Mouse (Mus musculus): ENCODE results near the gene Zmynd19. TPM values are rescaled to one million over a fixed set of nuclear protein-coding genes. Genes with fewer than 3 reads are reported as not detected.

Gene Zmynd19
- total and polyA plus RNA-seq, 3 experiments, result 83.5 to 114 TPM; not detected in 1

GRCm38 (mm10) chr2:25003946-25004786 lies 54.6 kb downstream of the Zmynd19 start:
- Histone ChIP-seq H3K9ac (ENCODE audit: control insufficient read depth, low read depth, low read length, poor library complexity, severe bottlenecking) (no peak overlapping the region), H3K79me2 (ENCODE audit: control insufficient read depth, insufficient read depth, low read length, poor library complexity) (no peaks in the 10 kb centered on the region), H3K36me3 (ENCODE audit: control insufficient read depth in 1 of 2, insufficient read depth in 2 of 2, low read length in 2 of 2) (no peaks in the 10 kb centered on the region), H3K4me3 (ENCODE audit: control insufficient read depth in 1 of 2, insufficient read depth in 1 of 2, low read depth in 2 of 2, low read length in 2 of 2) (no peak overlapping the region), H3K4me1 (ENCODE audit: control insufficient read depth in 1 of 2, insufficient read depth in 2 of 2, low read length in 2 of 2) (no peaks in the 10 kb centered on the region), H3K27ac (ENCODE audit: control insufficient read depth, low read depth, low read length) (no peak overlapping the region), H3K9me3 (replicated peaks; ENCODE audit: insufficient read depth, low read length) (no peaks in the 10 kb centered on the region), H3K27me3 (ENCODE audit: control insufficient read depth in 1 of 2, insufficient read depth in 2 of 2, low read length in 2 of 2) (no peaks in the 10 kb centered on the region)
- no peak for DNase-seq (ENCODE audit: low read depth, low spot score)
- no peak for TF ChIP-seq TAL1 (IDR thresholded peaks at IDR 0.05; ENCODE audit: low read length)
- no peak for TF ChIP-seq BHLHE40 (IDR thresholded peaks at IDR 0.05; ENCODE audit: borderline replicate concordance, low read depth, low read length)
- no peak for TF ChIP-seq GABPA (IDR thresholded peaks at IDR 0.05; ENCODE audit: low read depth, low read length)
- TF ChIP-seq JUND (IDR thresholded peaks at IDR 0.05; ENCODE audit: low read depth, low read length), result no peak
- no peak for TF ChIP-seq GATA1 (IDR thresholded peaks at IDR 0.05; ENCODE audit: low read depth, low read length)
- no peak for TF ChIP-seq TCF12 (IDR thresholded peaks at IDR 0.05; ENCODE audit: low read depth, low read length)
- TF ChIP-seq HCFC1 (IDR thresholded peaks at IDR 0.05; ENCODE audit: low read depth, low read length), result no peak
- no peak for TF ChIP-seq CTCF (IDR thresholded peaks at IDR 0.05 in 2 of 3, conservative IDR thresholded peaks at IDR 0.05 in 1 of 3; ENCODE audit: control insufficient read depth in 1 of 3, insufficient read depth in 1 of 3, low read depth in 2 of 3, low read length in 3 of 3, poor library complexity in 1 of 3, severe bottlenecking in 1 of 3)
- no peak for TF ChIP-seq MYB (IDR thresholded peaks at IDR 0.05; ENCODE audit: low read depth, low read length)

- no peak overlapping the region for H3K4me3 ChIP-seq (ENCODE audit: control insufficient read depth in 1 of 2, insufficient read depth in 1 of 2, low read depth in 2 of 2, low read length in 2 of 2)
- H3K9ac ChIP-seq (ENCODE audit: control insufficient read depth, low read depth, low read length, poor library complexity, severe bottlenecking), result no peak overlapping the region
Measured at GRCm38 (mm10) chr2:25006767-25007166, 57.2 kb downstream of the Zmynd19 start.

More at GRCm38 (mm10) chr2:25006767-25007166, 57.2 kb downstream of the Zmynd19 start:
- no peaks in the 10 kb centered on the region for H3K9me3 ChIP-seq (replicated peaks; ENCODE audit: insufficient read depth, low read length)
- TF ChIP-seq ZNF384 (IDR thresholded peaks at IDR 0.05; ENCODE audit: low read depth, low read length) (no peak), MYB (IDR thresholded peaks at IDR 0.05; ENCODE audit: low read depth, low read length) (no peak), ZMIZ1 (IDR thresholded peaks at IDR 0.05; ENCODE audit: low read depth, low read length) (no peak), POLR2A (IDR thresholded peaks at IDR 0.05; ENCODE audit: control insufficient read depth in 1 of 2, insufficient read depth in 1 of 2, low read depth in 1 of 2, low read length in 2 of 2, poor library complexity in 1 of 2) (no peak), RCOR1 (IDR thresholded peaks at IDR 0.05; ENCODE audit: low read depth, low read length) (no peak), HCFC1 (IDR thresholded peaks at IDR 0.05; ENCODE audit: low read depth, low read length) (no peak), CTCF (IDR thresholded peaks at IDR 0.05 in 2 of 3, conservative IDR thresholded peaks at IDR 0.05 in 1 of 3; ENCODE audit: control insufficient read depth in 1 of 3, insufficient read depth in 1 of 3, low read depth in 2 of 3, low read length in 3 of 3, poor library complexity in 1 of 3, severe bottlenecking in 1 of 3) (no peak), ELF1 (IDR thresholded peaks at IDR 0.05; ENCODE audit: low read depth, low read length) (no peak), BHLHE40 (IDR thresholded peaks at IDR 0.05; ENCODE audit: borderline replicate concordance, low read depth, low read length) (no peak), GATA1 (IDR thresholded peaks at IDR 0.05; ENCODE audit: low read depth, low read length) (no peak), USF2 (IDR thresholded peaks at IDR 0.05; ENCODE audit: borderline replicate concordance in 1 of 2, insufficient read depth in 1 of 2, low read depth in 1 of 2, low read length in 2 of 2) (no peak)
- H3K79me2 ChIP-seq (ENCODE audit: control insufficient read depth, insufficient read depth, low read length, poor library complexity), result no peaks in the 10 kb centered on the region
- H3K4me1 ChIP-seq (ENCODE audit: control insufficient read depth in 1 of 2, insufficient read depth in 2 of 2, low read length in 2 of 2), result no peaks in the 10 kb centered on the region
- no peak for DNase-seq (ENCODE audit: low read depth, low spot score)
- no peak overlapping the region for H3K27ac ChIP-seq (ENCODE audit: control insufficient read depth, low read depth, low read length)
- no peaks in the 10 kb centered on the region for H3K27me3 ChIP-seq (ENCODE audit: control insufficient read depth in 1 of 2, insufficient read depth in 2 of 2, low read length in 2 of 2)
- H3K36me3 ChIP-seq (ENCODE audit: control insufficient read depth in 1 of 2, insufficient read depth in 2 of 2, low read length in 2 of 2), result no peaks in the 10 kb centered on the region
